Mouse (Mus musculus): Measurements from ENCODE around the gene Scel. TPM values are rescaled to one million over a fixed set of nuclear protein-coding genes. Genes with fewer than 3 reads are reported as not detected.
A peak's percentile ranks its signal among the peaks of the same experiment; 100 is the strongest.
"Not testable (repeated sequence)": the region's sequence is repeated elsewhere in the genome, so short reads cannot be mapped to it uniquely, and the experiment has no call there.

Gene Scel
- 1 to 10 TPM in 1 of 2 experiments, under 1 TPM in 1; 0.95 to 1.1 TPM for total RNA-seq (2021)
- long read RNA-seq, experiment 1, partial matches to known transcripts = 0 of 1 reads
- long read RNA-seq, experiment 1, other reads (novel, unspliced or antisense) = 1 of 1 reads
- long read RNA-seq, experiment 2 = 0 reads

DNA sequence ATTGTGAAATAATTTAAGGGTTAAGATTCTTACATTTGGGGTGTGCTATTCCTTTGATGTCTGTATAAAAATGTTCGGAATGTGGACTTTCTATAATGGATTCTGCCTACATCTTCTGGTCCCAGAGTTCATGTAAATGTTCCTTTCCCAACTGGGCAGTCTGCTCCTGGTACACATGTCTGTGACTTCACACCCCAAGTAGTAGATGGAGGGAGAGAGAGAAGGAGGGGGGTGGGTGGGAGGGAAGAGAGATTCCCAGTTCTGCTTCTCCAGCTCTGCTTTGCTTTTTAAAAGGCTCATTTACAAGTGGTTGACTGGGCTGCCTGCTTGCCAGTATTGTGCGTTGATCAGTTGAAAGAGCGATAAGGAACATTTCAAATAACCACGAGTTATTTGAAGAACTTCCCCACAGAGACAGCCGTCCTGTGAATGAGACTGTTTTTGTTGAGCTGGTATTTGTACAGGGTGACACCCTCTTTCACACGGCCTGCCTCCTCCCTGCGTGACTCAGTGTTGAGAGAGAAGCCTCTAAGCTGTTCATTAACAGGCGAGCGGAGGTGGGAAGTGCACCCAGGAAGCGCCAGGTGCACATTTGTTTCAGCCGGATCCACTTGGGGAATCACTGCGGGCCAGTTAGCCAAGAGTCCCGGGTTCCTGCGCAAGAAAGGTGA is at the start of gene Scel:
Gene Scel (plus strand): TSS at position 541 of the 671 bp plus-strand sequence.
- no peak within 1 kb of the TSS for H3K4me3 ChIP-seq
- peak; percentile 19 to 45 for DNase-seq (ENCODE audit: extremely low spot score in 1 of 2, low spot score in 2 of 2)
- no peak for TF ChIP-seq CTCF (IDR thresholded peaks at IDR 0.05)
- no peak within 1 kb of the TSS for H3K27ac ChIP-seq
- intact Hi-C loops (cut with DNase I) = loop anchor here (1.0 kb wide), 1 partner anchor 41 kb away; no protein-coding TSS in a partner anchor

DNA sequence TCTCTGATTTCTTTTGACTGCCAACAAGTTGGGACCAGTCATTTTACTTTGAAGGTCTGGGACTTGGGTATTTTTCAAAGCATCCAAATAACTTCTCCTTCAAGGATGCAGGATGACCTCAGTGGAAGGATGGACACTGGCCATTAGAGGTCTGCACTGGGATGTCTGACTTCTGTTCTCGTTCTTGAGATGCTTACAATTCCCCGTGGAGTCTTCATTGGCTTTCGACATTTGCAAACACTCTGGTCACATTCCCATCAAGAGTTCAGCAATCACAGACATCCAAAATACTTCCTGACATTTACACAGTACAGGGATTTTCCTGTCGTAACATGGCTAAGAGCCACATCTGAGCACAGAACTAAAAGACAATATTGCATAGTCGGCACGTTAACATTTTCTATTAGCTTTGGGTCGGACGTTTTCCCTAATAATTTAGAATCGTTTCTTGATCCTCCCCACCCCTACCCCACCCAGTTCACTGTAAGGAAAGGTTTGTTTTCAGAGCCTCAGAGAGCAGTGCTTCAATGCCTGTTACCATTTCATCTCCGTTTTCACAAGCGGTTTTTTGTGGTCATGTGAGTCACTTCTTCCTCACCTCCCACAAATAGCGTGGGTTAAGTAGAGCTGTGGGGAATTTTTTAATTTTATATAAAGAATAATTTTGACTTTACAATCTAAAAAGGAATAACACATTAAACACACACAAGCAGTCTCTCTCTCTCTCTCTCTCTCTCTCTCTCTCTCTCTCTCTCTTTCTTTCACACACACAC is 44.3 kb upstream of the Scel start:
- H3K27ac ChIP-seq = peak overlapping the region; percentile 5; the same call in 1 of the 2 replicates

DNA sequence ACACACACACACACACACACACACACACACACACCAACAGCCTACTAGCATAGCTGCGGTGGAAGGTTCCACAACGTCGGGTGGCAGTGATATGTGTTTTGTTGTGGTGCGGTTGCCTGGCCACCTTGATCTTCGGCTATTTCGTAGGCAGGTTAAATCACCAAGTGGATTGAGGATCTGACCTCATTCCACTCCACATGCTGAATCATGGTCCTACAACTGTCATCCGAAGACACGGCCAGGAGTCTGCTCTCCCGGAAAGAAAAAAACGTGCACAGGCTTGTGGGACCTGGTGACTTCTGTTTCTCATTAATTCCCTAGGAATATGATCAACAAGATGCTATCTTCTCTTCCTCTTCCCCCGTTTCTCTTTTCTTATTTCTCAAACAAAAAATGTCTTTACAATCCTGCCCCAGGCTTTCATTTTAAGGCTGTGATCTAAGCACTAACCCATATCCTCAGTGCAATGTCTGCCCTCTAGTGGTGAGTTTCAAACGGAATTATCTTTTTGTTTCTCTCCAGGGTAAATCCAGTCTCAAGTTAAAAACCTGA is 43.6 kb upstream of the Scel start:
- peak overlapping the region; percentile 47 for H3K4me3 ChIP-seq
- peak; percentile 39 to 40 for DNase-seq (ENCODE audit: extremely low spot score in 1 of 2, low spot score in 2 of 2)
- intact Hi-C loops (cut with DNase I) = loop anchor here (1.0 to 10.0 kb wide), 8 partner anchors 42 to 402 kb away; partner anchors contain the start of gene Fbxl3
- peak; percentile 86 for TF ChIP-seq CTCF (IDR thresholded peaks at IDR 0.05)
- H3K27ac ChIP-seq = peak overlapping the region; percentile 86

More for the DNA sequence above, 44.3 kb upstream of the Scel start:
- 0 out of 2 replicates have a peak overlapping the region, but pooled peaks have one; percentile 21 for H3K4me3 ChIP-seq
- intact Hi-C loops (cut with DNase I) = loop anchor here (1.0 to 5.0 kb wide), 2 partner anchors 42 to 120 kb away; no protein-coding TSS in a partner anchor
- no peak for TF ChIP-seq CTCF (IDR thresholded peaks at IDR 0.05)
- no peak for DNase-seq (ENCODE audit: extremely low spot score in 1 of 2, low spot score in 2 of 2)

DNA sequence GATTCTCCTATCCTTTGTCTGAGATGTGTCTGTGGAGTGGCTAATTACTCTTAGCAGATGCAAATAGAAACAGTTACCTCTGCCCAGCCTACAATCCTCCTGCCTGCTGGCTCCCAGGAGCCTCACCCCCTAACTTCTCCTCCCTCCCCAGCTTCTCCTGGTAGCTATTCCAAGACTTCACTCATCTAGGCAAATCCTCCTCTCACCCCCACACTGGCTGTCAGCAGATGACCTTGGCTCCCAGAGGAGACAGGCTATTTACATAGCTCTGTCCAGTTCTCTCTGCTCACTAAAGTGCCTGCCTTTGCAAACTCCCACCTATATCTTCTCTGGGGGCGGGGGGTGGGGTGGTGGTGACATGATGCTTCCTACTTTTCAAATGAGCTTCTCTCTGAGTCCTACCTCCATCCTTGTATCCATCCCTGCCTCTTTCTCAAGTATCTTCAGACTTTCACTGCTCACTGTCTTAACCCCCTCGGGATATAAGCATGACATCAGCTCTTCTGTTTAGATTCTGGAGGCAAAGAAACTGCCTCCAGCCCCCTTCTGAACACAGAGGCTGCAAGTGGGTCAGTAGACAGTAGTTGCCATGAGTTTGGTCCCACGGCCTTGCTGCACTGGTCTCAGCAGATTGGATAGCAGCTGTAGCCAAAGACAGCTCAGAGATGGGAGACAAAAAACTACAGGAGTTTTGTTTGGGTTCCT is 41.9 kb upstream of the Scel start:
- DNase-seq (ENCODE audit: extremely low spot score in 1 of 2, low spot score in 2 of 2) = peak in 1 of 2 experiments; percentile 24
- TF ChIP-seq CTCF (IDR thresholded peaks at IDR 0.05) = no peak
- Histone ChIP-seq H3K4me3 (no peak overlapping the region), H3K27ac (peak overlapping the region; percentile 70; the same call in 1 of the 2 replicates)
- intact Hi-C loops (cut with DNase I) = loop anchor here (5.0 to 10.0 kb wide), 6 partner anchors 61 to 404 kb away; partner anchors contain the start of gene Fbxl3

DNA sequence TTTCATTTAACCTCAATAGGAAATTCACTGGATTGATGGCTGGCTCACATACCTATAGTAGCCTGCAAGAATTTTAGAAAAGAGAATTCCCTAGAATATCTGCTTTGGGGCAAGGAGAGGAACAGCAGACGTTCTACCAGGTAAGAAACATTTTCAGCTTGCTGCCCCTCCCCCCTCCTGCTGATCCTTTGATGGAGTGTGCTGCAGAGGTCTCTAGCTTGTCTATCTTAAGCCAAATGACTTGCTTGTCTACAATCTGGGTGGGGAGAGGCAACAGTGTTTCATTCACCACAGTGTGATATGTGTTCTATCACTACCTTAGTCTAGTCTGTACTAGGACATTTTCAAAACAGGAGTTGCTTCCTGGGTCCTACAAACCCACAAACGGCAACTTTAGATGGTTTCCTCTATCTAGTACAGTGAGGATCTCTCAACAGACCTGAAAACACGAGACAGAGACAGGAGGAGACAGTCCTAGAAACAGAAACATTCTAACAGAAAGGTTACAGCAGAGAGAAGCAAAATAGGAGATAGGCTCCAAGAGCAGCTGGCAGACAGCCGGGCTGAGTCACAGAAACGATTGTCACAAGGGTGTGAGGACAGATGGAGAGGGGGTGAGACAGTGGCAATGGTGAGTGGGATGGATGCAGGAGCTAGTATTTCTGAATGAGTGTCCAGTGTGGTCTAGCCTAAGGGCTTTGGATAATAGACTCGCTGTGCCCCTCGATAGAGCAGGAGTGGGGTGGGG is 41.2 kb upstream of the Scel start:
- no peak for TF ChIP-seq CTCF (IDR thresholded peaks at IDR 0.05)
- no peak overlapping the region for H3K4me3 ChIP-seq
- intact Hi-C loops (cut with DNase I) = loop anchor here (1.0 to 10.0 kb wide), 7 partner anchors 41 to 405 kb away; partner anchors contain the start of genes Fbxl3 and Scel
- DNase-seq (ENCODE audit: extremely low spot score in 1 of 2, low spot score in 2 of 2) = peak; percentile 72 to 84
- H3K27ac ChIP-seq = peak overlapping the region; percentile 70

DNA sequence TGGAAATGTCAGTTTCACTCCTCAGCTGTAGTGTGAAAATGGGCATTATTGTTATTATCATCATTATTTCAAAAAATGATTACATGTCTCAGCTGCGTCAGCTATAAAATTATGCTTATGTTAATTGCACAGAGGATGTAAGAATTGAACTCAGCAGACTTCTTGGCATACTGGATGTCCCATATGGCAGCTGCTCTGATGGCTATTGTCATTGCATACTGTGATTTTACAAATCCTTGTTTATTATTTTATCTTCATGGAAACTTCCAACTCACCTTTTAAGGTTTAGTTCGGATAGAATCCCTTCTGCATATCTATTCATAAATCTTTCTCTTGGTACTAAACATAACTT is 40.6 kb upstream of the Scel start:
- no peak overlapping the region for H3K4me3 ChIP-seq
- intact Hi-C loops (cut with DNase I) = loop anchor here (1.0 to 10.0 kb wide), 7 partner anchors 41 to 405 kb away; partner anchors contain the start of genes Fbxl3 and Scel
- TF ChIP-seq CTCF (IDR thresholded peaks at IDR 0.05) = no peak
- H3K27ac ChIP-seq = no peak overlapping the region
- DNase-seq (ENCODE audit: extremely low spot score in 1 of 2, low spot score in 2 of 2) = no peak

DNA sequence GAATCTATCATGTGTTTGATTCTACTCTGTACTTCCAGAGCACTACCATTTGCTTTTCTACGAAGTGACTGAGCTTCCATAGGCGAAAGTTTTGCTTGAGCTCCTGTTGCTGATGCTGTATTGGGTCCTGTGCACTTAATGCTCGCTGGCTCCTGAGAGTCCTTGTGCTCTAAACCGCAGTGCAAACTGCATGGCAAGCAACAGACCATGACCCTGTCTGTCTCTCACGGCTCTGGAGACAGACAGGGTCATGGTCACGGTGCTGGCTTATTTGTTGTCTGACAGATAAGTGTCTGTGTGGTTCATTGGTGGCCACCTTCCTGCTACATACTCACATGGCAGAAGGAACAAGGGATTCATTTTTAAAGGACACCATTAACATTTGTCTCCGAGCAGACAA is 37.8 kb upstream of the Scel start:
- intact Hi-C loops (cut with DNase I) = loop anchor here (10.0 kb wide), 1 partner anchor 381 kb away; the partner anchor contains the start of gene Fbxl3
- no peak overlapping the region for H3K4me3 ChIP-seq
- no peak for DNase-seq (ENCODE audit: extremely low spot score in 1 of 2, low spot score in 2 of 2)
- no peak overlapping the region for H3K27ac ChIP-seq
- TF ChIP-seq CTCF (IDR thresholded peaks at IDR 0.05) = no peak

DNA sequence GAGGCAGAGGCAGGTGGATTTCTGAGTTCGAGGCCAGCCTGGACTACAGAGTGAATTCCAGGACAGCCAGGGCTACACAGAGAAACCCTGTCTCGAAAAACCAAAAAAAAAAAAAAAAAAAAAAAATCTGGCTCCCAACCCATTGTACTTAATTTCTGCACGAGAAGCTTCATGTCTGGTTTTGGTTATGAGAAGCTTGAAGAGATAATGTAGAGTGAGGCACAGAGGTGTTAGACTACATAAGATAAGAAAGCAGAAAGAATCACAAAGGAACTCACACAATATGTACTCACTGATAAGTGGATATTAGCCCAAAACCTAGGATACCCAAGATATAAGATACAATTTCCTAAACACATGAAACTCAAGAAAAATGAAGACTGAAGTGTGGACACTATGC is 36.9 kb upstream of the Scel start:
- H3K4me3 ChIP-seq; DNase-seq (ENCODE audit: extremely low spot score in 1 of 2, low spot score in 2 of 2); H3K27ac ChIP-seq: not testable (repeated sequence)
- intact Hi-C loops (cut with DNase I) = loop anchor here (10.0 kb wide), 1 partner anchor 381 kb away; the partner anchor contains the start of gene Fbxl3

DNA sequence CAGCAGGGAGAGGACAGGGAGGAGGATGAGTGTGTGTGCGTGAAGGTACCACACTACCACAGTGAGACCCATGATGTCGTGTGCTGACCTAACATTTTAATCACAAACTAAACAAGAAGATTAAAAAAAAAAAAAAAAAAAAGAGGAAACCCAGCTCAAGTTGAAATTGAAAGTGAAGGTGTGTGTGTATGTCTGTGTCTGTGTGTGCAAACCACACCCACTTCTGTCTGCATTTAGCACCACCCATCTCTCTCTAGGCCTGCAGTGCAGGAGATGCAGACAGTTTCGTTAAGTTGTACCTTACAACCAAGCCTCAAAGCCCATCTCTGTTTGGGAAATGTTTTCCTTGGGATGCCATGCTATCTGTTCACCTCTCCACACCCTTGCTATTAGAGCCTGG is 35.9 kb upstream of the Scel start:
- intact Hi-C loops (cut with DNase I) = loop anchor here (10.0 kb wide), 1 partner anchor 382 kb away; the partner anchor contains the start of gene Fbxl3
- Histone ChIP-seq H3K27ac (no peak overlapping the region), H3K4me3 (no peak overlapping the region)
- no peak for DNase-seq (ENCODE audit: extremely low spot score in 1 of 2, low spot score in 2 of 2)
- no peak for TF ChIP-seq CTCF (IDR thresholded peaks at IDR 0.05)

DNA sequence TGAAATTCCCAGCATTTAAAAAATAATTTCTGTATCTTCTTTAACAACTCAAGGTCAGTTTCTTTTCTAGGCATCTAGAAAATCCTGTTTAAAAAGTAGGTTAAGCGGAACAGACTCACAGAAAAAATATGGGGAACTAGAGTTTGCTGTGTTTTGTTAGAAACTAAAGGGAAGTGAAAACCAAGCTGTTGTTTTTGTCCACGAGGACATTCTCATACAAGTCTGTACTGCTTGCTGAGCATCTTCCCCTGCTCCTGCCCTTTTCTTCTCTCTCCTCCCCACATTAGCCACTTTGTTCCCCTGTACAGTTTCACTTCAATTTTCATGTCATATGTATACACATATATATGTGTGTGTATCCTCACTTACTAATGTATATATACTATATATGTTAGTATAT is 35.2 kb upstream of the Scel start:
- no peak for TF ChIP-seq CTCF (IDR thresholded peaks at IDR 0.05)
- Histone ChIP-seq H3K27ac (no peak overlapping the region), H3K4me3 (no peak overlapping the region)
- DNase-seq (ENCODE audit: extremely low spot score in 1 of 2, low spot score in 2 of 2) = no peak
- intact Hi-C loops (cut with DNase I) = loop anchor here (10.0 kb wide), 1 partner anchor 383 kb away; the partner anchor contains the start of gene Fbxl3
